Mouse (Mus musculus): ENCODE measurements around the gene Fbxw4. TPM values are rescaled to one million over a fixed set of nuclear protein-coding genes. Genes with fewer than 3 reads are reported as not detected.
"Not testable (repeated sequence)": the region's sequence is repeated elsewhere in the genome, so short reads cannot be mapped to it uniquely, and the experiment has no call there.

Gene Fbxw4
- polyA plus RNA-seq, 1 experiment, result 47.7 TPM

DNA sequence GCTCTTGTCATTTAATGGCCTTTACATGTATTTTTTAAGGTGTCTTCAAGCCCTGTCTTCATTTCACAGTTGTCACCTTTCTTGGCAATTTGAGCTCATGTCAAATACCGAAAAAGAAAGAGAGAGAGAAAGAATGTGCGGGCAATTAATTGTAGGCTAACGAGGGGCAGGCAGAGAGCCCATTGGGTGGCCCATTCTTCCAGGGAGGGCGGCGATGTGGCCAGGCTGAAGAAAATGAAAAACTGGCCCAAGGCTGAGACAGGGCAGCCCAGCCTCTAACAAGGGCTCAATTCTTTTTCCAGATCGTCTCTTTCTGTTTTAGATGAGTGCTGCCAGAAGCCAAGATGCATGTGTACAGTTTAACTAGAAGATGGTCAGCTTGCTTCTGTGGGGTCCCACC is 6.1 kb downstream of the Fbxw4 start:
- TF ChIP-seq CTCF (IDR thresholded peaks at IDR 0.05; ENCODE audit: borderline replicate concordance, extremely low read depth, insufficient read depth, insufficient read length), result no peak
- no peak for TF ChIP-seq POLR2A (IDR thresholded peaks at IDR 0.05; ENCODE audit: borderline replicate concordance, extremely low read depth, insufficient read depth, insufficient read length, poor library complexity, severe bottlenecking)
- peak; percentile 33 for DNase-seq (ENCODE audit: low read depth)

DNA sequence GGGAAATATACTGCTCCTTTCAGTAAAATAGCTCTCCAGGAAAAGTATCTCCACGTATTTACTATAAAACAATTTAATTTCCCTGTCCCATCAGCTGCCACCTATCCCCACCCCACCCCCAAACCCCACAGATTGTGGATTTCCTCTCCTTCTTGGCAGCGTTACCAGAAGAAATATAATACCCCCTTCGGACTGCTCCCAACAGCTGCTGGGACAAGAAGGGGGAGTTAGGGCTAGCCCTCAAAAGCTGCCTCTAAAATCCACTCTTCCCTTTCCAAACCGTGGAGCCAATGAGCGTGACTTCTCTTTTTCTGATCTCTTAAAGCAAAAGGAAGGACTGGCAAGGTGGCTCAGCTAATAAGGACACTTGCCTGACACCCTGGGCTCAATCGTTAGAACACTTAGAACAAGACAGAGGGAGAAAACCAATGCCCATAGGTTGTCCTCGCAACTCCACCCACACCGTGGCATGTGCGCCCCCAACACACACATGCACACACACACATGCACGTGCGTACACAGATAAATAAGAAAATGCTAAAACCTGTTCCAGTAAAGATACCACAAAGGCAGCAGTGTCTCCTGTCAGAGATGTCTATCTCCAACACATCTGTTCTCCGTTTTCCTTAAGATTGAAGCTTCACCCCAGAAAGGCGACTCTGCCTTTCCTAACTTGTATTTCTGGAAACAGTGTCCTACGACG is 7.7 kb downstream of the Fbxw4 start:
- peak; percentile 40 for DNase-seq (ENCODE audit: low read depth)
- TF ChIP-seq POLR2A (IDR thresholded peaks at IDR 0.05; ENCODE audit: borderline replicate concordance, extremely low read depth, insufficient read depth, insufficient read length, poor library complexity, severe bottlenecking) (no peak), CTCF (IDR thresholded peaks at IDR 0.05; ENCODE audit: borderline replicate concordance, extremely low read depth, insufficient read depth, insufficient read length) (no peak)

DNA sequence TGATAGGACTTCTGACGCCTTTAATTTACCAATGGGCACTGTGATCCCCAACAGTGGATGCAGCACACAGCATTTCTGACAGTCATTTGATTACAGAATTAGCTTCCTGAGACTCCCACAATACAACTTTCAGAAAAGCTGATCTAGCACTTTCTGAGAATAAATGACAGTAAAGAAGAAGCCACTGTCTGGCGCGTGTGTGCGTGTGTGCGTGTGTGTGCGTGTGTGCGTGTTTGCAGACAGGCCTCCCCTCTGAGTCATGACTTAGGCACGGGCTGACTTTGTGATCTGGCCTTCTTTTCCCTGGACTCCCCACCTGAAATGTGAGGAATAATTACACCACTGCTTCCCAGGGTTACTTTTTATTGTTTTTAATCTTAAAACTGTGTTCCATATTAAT is 8.6 kb downstream of the Fbxw4 start:
- no peak for DNase-seq (ENCODE audit: low read depth)
- TF ChIP-seq POLR2A (IDR thresholded peaks at IDR 0.05; ENCODE audit: borderline replicate concordance, extremely low read depth, insufficient read depth, insufficient read length, poor library complexity, severe bottlenecking) (no peak), CTCF (IDR thresholded peaks at IDR 0.05; ENCODE audit: borderline replicate concordance, extremely low read depth, insufficient read depth, insufficient read length) (no peak)

DNA sequence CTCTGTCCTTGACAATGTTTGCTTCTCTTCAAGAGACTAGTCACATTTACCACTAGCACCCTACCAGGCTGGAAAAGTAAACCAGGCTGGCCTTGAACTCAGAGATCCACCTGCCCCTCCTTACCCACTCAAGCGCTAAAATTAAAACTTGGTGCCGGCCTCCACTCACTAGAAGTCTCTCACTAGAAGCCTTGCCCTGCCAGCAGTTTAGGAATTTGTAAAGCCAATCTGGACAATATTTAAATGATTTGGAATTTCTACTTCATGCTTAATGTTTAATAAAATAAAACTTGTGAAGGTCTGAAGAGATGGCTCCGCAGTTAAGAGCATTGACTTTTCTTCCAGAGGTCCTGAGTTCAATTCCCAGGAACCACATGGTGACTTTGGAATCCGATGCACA is 10.3 kb downstream of the Fbxw4 start:
- DNase-seq (ENCODE audit: low read depth), result no peak
- TF ChIP-seq POLR2A (IDR thresholded peaks at IDR 0.05; ENCODE audit: borderline replicate concordance, extremely low read depth, insufficient read depth, insufficient read length, poor library complexity, severe bottlenecking) (no peak), CTCF (IDR thresholded peaks at IDR 0.05; ENCODE audit: borderline replicate concordance, extremely low read depth, insufficient read depth, insufficient read length) (no peak)

DNA sequence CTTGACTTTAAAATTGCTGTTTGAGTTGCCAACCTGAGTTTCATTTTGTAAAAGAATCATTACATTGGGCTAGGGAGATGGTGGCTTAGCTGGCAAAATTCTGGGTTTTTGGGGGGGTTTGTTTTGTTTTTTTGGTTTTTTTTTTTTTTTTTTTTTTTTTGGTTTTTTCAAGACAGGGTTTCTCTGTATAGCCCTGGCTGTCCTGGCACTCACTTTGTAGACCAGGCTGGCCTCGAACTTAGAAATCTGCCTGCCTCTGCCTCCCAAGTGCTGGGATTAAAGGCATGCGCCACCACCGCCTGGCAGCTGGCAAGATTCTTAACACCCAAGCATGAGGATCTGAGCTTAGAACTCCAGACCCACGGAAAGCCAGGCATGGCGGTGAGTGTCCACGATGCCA is 11.6 kb downstream of the Fbxw4 start:
- DNase-seq (ENCODE audit: low read depth), result not testable (repeated sequence)

DNA sequence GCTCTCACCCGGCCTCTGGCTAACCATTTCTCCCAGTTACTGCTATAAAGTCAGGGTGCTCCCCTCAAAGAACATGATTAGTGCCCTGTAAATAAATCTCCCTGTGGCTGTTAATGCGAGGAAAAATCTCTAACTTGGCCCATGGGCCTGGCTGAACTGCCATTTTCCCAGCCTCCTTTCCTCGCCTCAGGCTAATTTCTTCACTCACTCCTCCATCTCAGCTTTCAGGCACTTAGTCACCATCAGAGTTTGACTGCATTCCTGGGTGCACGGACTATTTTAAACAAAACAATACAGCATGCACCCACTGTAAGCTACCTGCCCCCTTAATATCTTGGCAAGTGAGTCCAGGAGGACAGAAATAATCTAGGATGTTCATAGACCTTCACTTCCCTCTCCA is 13.2 kb downstream of the Fbxw4 start:
- DNase-seq (ENCODE audit: low read depth), result no peak
- TF ChIP-seq CTCF (IDR thresholded peaks at IDR 0.05; ENCODE audit: borderline replicate concordance, extremely low read depth, insufficient read depth, insufficient read length) (no peak), POLR2A (IDR thresholded peaks at IDR 0.05; ENCODE audit: borderline replicate concordance, extremely low read depth, insufficient read depth, insufficient read length, poor library complexity, severe bottlenecking) (no peak)

DNA sequence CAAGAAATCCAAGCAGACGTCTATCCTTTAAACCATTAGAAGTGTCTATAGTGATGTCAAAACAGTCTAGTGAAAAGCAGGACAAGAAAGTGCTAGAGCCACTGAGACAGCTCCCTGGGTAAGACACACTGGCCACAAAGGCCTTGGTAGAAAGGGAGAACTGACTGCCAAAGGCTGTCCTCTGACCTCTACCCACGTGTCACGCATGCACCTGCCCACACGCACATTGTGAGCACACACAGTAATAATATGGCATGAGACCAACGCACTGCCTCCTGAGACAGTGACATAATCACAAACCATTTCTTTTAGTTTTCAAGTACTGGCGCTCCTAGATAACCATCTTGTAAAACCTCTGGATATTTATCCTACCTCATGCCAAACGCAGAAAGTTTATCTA is 19.4 kb downstream of the Fbxw4 start:
- DNase-seq (ENCODE audit: low read depth), result no peak
- TF ChIP-seq POLR2A (IDR thresholded peaks at IDR 0.05; ENCODE audit: borderline replicate concordance, extremely low read depth, insufficient read depth, insufficient read length, poor library complexity, severe bottlenecking) (no peak), CTCF (IDR thresholded peaks at IDR 0.05; ENCODE audit: borderline replicate concordance, extremely low read depth, insufficient read depth, insufficient read length) (no peak)

DNA sequence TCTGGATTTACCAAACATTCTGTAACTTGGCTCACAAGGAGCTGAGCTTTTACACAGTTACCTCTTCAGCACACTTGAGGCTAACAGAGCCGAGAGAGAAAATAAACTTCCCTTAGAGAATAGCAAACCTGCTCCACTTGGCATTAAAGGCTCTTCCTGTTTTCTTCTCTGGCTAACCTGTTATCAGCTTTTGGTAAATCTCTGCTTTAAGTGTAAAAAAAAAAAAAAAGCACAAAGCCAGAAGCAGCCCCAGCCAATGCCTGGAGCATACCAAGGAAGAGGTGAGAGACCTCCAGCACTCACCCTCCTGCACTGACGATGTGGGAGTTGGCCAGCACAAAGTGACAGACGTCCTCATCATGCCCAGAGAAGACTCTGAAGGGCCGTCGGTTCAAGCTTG is 24.2 kb downstream of the Fbxw4 start:
- no peak for TF ChIP-seq POLR2A (IDR thresholded peaks at IDR 0.05; ENCODE audit: borderline replicate concordance, extremely low read depth, insufficient read depth, insufficient read length, poor library complexity, severe bottlenecking)
- no peak for TF ChIP-seq CTCF (IDR thresholded peaks at IDR 0.05; ENCODE audit: borderline replicate concordance, extremely low read depth, insufficient read depth, insufficient read length)
- DNase-seq (ENCODE audit: low read depth), result no peak

DNA sequence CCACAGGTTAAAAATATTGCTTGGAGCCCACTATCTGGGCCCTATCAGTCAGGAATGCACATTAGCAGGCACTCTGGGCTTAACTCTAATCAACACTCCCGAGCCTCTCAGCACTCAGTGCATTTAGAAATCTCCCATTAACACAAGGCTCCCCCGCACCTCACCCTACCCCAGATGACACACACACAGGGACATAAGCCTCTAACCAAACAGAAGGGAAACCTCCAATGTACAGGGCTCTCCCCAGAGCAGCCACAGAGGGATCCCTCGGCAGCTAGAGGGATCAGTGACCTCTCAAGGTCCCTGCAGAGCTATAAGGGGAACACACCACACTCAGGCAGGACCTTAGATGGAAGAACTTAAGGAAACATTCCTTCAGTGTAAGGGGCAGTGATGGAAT is 28.5 kb downstream of the Fbxw4 start:
- no peak for DNase-seq (ENCODE audit: low read depth)
- no peak for TF ChIP-seq CTCF (IDR thresholded peaks at IDR 0.05; ENCODE audit: borderline replicate concordance, extremely low read depth, insufficient read depth, insufficient read length)
- no peak for TF ChIP-seq POLR2A (IDR thresholded peaks at IDR 0.05; ENCODE audit: borderline replicate concordance, extremely low read depth, insufficient read depth, insufficient read length, poor library complexity, severe bottlenecking)

DNA sequence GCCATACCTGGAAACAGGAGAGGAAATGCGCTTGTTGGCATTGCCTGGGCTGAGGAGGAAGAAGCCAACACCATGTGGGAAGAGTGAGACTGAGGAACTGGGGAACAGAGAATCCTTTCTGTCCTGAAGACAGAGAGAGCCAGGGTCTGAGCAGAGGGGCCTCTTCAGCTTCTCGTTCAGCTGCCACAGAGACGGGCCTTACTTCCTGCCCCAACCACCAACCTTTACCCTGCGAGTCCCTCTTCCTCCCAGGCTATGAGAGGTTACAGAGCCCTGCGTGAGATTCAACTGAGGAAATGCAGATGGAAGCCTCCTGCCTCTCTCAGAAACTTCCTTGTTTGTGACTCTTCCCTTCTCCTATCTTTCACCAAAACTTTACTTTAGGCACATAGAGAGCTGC is 29.2 kb downstream of the Fbxw4 start:
- no peak for DNase-seq (ENCODE audit: low read depth)
- TF ChIP-seq CTCF (IDR thresholded peaks at IDR 0.05; ENCODE audit: borderline replicate concordance, extremely low read depth, insufficient read depth, insufficient read length) (no peak), POLR2A (IDR thresholded peaks at IDR 0.05; ENCODE audit: borderline replicate concordance, extremely low read depth, insufficient read depth, insufficient read length, poor library complexity, severe bottlenecking) (no peak)

DNA sequence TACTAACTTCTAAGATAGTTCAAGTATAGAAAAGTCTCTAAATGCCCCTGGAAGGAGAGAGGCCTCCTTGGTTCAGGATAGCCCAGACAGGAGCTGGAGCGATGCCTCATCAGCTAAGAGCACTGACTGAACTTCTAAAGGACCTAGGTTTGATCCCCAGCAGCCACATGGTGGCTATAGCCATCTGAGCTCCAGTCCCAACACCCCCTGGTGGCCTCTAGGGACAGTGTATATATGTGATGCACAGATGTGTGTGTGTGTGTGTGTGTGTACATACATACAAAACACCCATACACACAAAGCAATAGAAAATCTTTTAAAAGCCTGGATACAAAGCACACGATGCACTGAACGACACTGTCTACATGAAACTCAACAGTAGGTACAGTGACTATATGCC is 30.9 kb downstream of the Fbxw4 start:
- TF ChIP-seq POLR2A (IDR thresholded peaks at IDR 0.05; ENCODE audit: borderline replicate concordance, extremely low read depth, insufficient read depth, insufficient read length, poor library complexity, severe bottlenecking) (no peak), CTCF (IDR thresholded peaks at IDR 0.05; ENCODE audit: borderline replicate concordance, extremely low read depth, insufficient read depth, insufficient read length) (peak; percentile 9; the same call in 1 of the 2 replicates)

DNA sequence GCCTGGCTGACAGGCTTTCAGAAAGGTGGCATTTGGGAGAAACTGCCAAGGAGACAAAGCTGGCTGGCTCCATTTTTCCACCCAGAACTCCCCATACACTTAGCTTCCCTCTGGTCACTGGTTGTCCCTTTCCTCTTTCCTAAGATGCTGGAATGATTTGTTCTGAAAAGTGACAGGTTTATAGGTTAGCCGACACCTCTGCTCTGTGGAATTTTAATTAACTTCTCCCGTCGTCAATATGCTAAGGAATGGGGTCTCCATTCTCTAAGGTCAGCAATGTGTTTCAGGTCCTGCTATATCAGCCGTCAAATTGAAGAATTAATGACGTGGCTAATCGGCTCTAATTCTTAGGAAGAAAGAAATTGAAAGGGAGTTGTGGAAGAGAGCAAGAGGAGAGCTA is 31.5 kb downstream of the Fbxw4 start:
- no peak for TF ChIP-seq CTCF (IDR thresholded peaks at IDR 0.05; ENCODE audit: borderline replicate concordance, extremely low read depth, insufficient read depth, insufficient read length)
- no peak for TF ChIP-seq POLR2A (IDR thresholded peaks at IDR 0.05; ENCODE audit: borderline replicate concordance, extremely low read depth, insufficient read depth, insufficient read length, poor library complexity, severe bottlenecking)

More for the DNA sequence above, 30.9 kb downstream of the Fbxw4 start:
- no peak for DNase-seq (ENCODE audit: low read depth)

More for the DNA sequence above, 31.5 kb downstream of the Fbxw4 start:
- no peak for DNase-seq (ENCODE audit: low read depth)
